Mouse (Mus musculus) c-Kit-positive CD71-positive TER-119-positive erythroid progenitor cells, embryonic 14.5 days (primary cell): Measurements from ENCODE around the gene Abhd2.

ENCODE experiments used
- DNase-seq: peaks from one replicate; pipeline ENCODE4 v3.0.0-alpha.2; 2013; ENCODE audit warnings: low spot score

Abhd2 gene

GRCm38 (mm10) chr7:79272789-79273718 is at the start of gene Abhd2:
Abhd2 (plus strand) TSS chr7:79273199.
- peak; percentile 99 for DNase-seq

- no peak for DNase-seq
Measured at GRCm38 (mm10) chr7:79225477-79225876, 47.5 kb upstream of the Abhd2 start.

- DNase-seq = no peak
Measured at GRCm38 (mm10) chr7:79226172-79226571, 46.8 kb upstream of the Abhd2 start.

- no peak for DNase-seq
Measured at GRCm38 (mm10) chr7:79226834-79227486, 46.0 kb upstream of the Abhd2 start.

GRCm38 (mm10) chr7:79228471-79228870 is 44.5 kb upstream of the Abhd2 start:
- DNase-seq = peak; percentile 61

- no peak for DNase-seq
Measured at GRCm38 (mm10) chr7:79231577-79231976, 41.4 kb upstream of the Abhd2 start.

GRCm38 (mm10) chr7:79232048-79232447 is 41.0 kb upstream of the Abhd2 start:
- DNase-seq = no peak

- DNase-seq = no peak
Measured at GRCm38 (mm10) chr7:79238741-79239140, 34.3 kb upstream of the Abhd2 start.

GRCm38 (mm10) chr7:79241931-79242625 is 30.9 kb upstream of the Abhd2 start:
- no peak for DNase-seq

GRCm38 (mm10) chr7:79243236-79243635 is 29.8 kb upstream of the Abhd2 start:
- DNase-seq = no peak

GRCm38 (mm10) chr7:79246039-79246670 is 26.8 kb upstream of the Abhd2 start:
- DNase-seq = peak; percentile 32

GRCm38 (mm10) chr7:79247408-79247807 is 25.6 kb upstream of the Abhd2 start:
- DNase-seq = no peak

GRCm38 (mm10) chr7:79247881-79248389 is 25.1 kb upstream of the Abhd2 start:
- DNase-seq = no peak

- DNase-seq = no peak
Measured at GRCm38 (mm10) chr7:79249581-79249980, 23.4 kb upstream of the Abhd2 start.

GRCm38 (mm10) chr7:79254248-79254888 is 18.6 kb upstream of the Abhd2 start:
- no peak for DNase-seq

GRCm38 (mm10) chr7:79255350-79255749 is 17.6 kb upstream of the Abhd2 start:
- DNase-seq = no peak

- DNase-seq = no peak
Measured at GRCm38 (mm10) chr7:79255752-79256151, 17.2 kb upstream of the Abhd2 start.

- no peak for DNase-seq
Measured at GRCm38 (mm10) chr7:79256716-79257115, 16.3 kb upstream of the Abhd2 start.

- no peak for DNase-seq
Measured at GRCm38 (mm10) chr7:79258981-79259542, 13.9 kb upstream of the Abhd2 start.

GRCm38 (mm10) chr7:79262478-79262877 is 10.5 kb upstream of the Abhd2 start:
- no peak for DNase-seq

- no peak for DNase-seq
Measured at GRCm38 (mm10) chr7:79263776-79264175, 9.2 kb upstream of the Abhd2 start.
